Mouse (Mus musculus) frontal cortex, adult 2 months (tissue): ENCODE data around the gene Jmy. TPM values are rescaled to one million over a fixed set of nuclear protein-coding genes. Genes with fewer than 3 reads are reported as not detected.
"Not testable (repeated sequence)": the region's sequence is repeated elsewhere in the genome, so short reads cannot be mapped to it uniquely, and the experiment has no call there.

Source experiments
- DNase-seq, 2 experiments: peaks; one replicate each; pipeline ENCODE4 v3.0.0; 2022; ENCODE audit warnings: low spot score in 1 of 2; ENCODE audit errors: extremely low spot score in 1 of 2
- polyA plus RNA-seq: library from polyadenylated mRNA; depleted of rRNA; stranded (reverse); fragments of >200 nt; gene quantifications from 2 replicates; pipeline ENCODE4 v1.2.3, GENCODE M21; 2012; rRNA removed

The Jmy gene
- polyA plus RNA-seq, result 14.4 and 14.5 TPM in 2 replicates

DNA sequence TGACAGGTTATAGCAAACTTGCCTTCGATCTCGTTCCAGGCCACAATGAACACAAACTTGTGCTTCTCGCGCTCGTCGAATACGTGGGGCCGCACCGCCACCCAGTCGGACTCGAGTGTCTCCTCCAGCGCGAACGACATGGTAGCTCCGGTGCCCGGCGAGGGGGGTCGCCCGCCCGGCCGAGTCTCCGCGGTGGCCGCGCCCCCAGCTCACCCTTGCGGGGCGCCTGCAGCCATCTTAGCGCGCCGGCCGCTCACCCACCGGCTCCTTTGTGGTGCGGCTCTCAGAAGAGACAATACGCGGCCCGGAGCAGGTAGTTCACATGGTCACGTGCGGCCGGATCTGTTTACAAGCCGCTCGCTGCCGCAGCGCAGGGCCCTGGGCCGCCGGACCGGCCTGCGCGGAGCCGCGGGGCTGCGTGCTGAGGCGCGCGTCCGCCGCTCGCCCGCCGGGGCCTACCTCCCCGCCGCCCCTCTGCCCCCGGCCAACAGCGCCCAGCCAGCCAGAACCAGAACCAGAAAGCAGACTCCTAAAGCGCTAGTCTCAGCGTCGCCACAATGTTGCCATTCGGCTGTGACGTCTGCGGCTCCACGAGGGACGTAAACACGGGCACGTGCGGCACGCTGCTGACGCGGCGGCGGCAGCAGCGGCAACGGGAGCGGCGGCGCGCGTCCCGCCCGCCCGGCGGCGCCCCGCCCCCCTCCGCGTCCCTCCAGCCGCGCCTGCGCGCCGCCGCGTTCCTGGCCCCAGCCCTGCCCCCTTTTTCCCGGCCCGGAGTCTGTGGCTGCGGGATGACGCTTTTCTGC is at the start of gene Jmy:
TSS of gene Jmy (minus strand) at position 642 of the 806 bp plus-strand sequence.
- DNase-seq, result peak; percentile 70 to 85

GRCm38 (mm10) chr13:93547641-93548040 is 48.0 kb upstream of the Jmy start:
- no peak for DNase-seq

DNA sequence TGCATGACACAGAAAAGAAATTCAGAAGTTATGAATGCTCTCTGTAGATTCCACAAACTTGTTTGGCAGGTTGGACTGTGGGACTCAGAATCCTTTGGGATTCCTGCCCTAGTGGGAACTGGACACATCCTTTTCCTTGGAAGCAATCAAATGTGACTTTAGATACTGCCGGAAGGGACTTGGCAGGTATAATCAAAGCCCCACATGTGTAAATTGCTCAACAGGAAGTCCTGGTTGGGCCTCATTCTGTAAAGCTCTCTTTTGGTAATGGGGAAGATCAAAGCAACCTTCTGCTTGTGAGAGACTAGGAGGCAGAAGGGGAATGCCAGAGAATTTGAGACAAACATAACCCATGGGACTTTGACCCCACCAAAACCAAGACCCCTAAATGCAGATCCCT is 46.4 kb upstream of the Jmy start:
- DNase-seq, result no peak

- no peak for DNase-seq
These were observed 44.7 kb upstream of the Jmy start for GRCm38 (mm10) chr13:93544274-93544673.

DNA sequence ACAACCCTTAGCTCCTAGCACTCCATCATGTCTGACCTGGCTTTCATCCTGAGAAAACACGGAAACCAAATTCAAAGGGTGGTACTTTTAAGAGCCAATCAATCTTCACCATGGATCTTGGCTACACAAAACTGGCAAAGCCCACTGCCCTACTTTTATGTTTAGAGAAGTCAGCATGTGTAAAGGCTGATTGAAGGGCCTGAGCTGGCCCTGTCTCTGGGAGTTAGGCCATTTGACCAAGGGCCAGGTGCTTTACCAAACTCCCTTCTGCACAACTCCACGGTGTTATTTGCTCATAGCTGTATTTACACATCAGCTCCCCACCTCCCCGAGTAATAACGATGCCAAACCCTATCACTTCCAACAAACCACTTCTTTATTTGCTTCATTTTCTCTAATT is 39.7 kb upstream of the Jmy start:
- no peak for DNase-seq

DNA sequence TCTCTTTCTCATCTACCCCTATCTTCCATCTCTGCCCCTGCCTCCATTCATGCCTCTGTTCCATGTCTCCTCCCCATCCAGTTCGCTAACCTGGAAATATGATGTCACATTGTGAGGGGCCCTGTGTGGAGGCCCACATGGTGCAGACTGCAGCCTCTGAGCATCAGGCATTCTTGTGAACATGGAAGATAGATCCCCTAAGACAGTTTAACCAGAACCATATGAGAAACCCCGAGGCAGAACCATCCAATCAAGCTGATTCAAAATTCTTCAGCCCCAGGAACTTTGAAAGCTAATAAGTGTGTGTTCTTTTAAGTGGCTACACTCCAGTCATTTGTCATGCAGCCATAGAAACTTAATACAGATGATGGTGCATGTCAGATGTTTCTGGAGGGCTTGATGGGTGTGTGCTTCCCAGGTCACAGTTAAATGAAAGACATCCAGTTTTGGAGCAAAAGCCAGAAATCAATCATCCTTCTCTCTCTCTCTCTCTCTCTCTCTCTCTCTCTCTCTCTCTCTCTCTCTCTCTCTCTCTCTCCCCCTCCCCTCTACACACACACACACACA is 19.2 kb upstream of the Jmy start:
- no peak for DNase-seq

DNA sequence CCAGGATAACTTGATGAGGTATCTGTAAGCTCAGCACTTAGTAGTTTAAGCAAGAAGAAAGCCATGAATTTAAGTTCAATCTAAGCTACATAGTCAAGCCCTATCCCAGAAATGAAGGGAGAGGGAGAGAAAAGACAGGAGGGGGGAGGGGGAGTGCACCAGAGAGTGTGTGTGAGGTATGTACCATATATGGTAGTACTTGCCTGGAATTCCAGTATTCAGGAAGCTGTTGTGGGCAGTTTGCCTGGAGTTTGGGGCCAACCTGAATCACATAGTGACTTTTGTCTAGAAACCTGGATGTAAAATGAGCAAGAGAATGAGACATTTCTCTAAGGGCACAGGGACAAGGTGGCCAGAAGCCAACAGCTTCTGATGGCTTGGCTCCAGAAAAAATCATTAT is 17.6 kb upstream of the Jmy start:
- no peak for DNase-seq

GRCm38 (mm10) chr13:93514000-93514795 is 14.6 kb upstream of the Jmy start:
- no peak for DNase-seq

DNA sequence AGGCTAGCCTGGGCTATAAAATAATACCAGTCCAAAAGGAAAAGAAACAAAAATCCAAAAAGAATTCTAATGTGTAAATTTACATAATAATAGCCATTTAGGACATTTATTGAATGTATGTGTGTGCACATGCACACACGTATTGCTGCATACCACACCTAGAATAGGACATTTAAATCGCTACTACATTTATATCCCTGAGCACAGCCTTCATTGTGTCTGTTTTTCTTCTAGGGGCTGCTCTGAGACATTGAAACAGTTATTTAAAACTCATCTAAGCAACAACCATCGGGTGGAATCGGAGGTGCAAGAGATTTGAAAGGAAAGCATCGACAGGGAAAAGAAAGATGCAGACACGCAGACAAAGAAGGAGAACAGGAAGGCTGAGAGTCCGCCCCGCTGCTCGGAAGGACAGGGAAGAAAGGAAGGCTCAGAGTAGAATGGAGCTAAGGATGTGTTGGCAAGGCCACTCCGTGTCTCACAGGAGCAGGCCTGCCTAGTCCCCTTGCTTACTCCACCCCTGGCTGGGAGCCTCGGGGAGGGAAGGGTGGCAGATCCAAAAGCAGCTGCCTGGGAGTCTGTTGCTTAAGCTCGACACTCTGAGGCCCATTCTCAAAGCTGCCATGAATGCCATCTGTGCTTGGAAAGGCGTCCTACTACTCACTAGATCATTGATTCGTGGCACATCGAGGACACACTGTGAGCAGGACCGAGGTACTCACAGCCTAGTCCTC is 11.0 kb upstream of the Jmy start:
- peak in 1 of 2 experiments; percentile 22 for DNase-seq

- not testable (repeated sequence) for DNase-seq
These were observed 7.3 kb upstream of the Jmy start for GRCm38 (mm10) chr13:93506920-93507319.

- no peak for DNase-seq
These were observed 2.1 kb upstream of the Jmy start for GRCm38 (mm10) chr13:93501724-93502123.

GRCm38 (mm10) chr13:93499973-93500633 is 495 bp upstream of the Jmy start:
- no peak for DNase-seq

- peak; percentile 13 for DNase-seq
These were observed 1.1 kb downstream of the Jmy start for GRCm38 (mm10) chr13:93498211-93499166.

DNA sequence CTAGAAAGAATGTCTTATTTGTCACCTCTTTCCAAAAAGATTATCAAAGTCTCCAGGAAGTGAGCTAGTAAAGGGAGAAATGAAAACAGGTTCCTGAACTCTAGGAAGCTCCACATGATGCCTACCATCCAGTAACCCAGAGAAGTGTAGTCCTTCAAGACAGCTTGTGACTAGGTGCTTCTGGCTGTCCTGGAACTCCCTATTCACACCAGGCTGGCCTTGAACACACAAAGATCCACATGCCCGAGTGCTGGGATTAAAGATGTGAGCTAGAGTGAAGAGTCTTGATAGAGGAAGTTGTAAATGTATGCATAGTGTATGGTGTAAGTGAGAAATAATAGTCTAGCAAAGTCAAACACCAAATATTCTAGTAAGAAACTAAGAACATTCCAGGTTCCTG is 2.6 kb downstream of the Jmy start:
- DNase-seq, result no peak

GRCm38 (mm10) chr13:93488510-93488909 is 11.1 kb downstream of the Jmy start:
- DNase-seq, result no peak

DNA sequence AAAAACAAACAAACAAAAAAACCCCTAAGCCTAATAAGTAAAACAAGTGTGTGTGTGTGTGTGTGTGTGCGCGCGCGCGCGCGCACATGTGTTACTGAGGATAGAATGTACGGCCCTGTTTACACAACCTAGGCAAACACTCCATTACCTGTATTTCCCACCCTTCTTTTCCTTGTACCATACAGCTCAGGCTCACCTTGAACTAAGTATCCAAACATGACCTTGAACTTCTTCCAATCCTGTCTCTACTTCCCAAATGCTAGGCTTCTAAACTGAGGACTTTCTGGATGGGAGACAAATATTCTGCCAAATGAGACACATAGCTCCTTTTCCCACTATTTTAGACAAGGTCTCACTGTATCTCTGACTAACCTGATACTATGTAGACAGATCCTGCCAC is 11.9 kb downstream of the Jmy start:
- no peak for DNase-seq

DNA sequence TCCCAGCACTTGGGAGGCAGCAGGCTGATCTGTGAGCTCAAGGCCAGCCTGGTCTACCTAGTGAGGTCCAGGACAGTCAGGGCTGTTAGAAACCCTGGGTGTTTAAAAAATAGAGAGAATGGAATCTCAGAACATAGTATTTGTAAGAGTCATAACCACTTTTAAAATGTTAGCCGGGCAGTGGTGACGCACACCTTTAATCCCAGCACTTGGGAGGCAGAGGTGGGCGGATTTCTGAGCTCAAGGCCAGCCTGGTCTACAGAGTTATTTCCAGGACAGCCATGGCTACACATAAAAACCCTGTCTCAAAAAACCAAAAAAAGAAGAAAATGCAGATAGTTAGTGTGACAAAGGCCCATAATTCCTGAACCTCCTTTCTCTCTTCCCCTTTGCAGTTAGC is 15.3 kb downstream of the Jmy start:
- no peak for DNase-seq

- no peak for DNase-seq
These were observed 18.5 kb downstream of the Jmy start for GRCm38 (mm10) chr13:93481110-93481509.

DNA sequence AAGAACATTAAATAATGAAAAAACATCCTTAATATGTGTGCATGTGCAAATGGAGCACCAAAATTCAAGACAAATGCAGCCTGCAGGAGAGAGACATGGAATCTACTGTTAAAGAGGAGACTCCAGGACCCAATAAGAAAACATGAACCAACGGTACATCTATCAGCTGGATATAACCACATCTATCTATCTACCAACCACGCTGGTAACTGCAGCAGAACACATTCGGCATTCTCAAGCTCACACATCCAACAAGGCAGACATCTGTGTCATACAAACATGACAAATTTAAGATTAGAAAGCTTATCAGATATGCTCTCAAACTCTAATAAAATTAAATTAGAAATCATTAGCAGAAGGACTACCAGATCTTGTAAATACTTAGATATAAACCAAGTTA is 21.3 kb downstream of the Jmy start:
- no peak for DNase-seq
